Mouse (Mus musculus) neural tube, embryonic 13.5 days (tissue): ENCODE results near the gene Tmem131. TPM values are rescaled to one million over a fixed set of nuclear protein-coding genes. Genes with fewer than 3 reads are reported as not detected.

Source experiments
- ATAC-seq: fragments of 200-750 bp; cut with Nextera tagmentation; 2 replicates; pipeline ENCODE4 v1.8.0; 2017; ENCODE audit warnings: low read depth, mild to moderate bottlenecking, moderate TSS enrichment, moderate library complexity
- H3K27ac ChIP-seq: fragments of 300-500 bp; sonication (generic); replicated peaks from 2 replicates; pipeline ENCODE4 v1.5.1; 2015; ENCODE audit warnings: moderate library complexity, mild to moderate bottlenecking, inconsistent platforms
- H3K27me3 ChIP-seq: fragments of 300-500 bp; sonication (generic); 2 replicates; pipeline ENCODE4 v1.6.1; 2015; ENCODE audit warnings: mild to moderate bottlenecking, inconsistent platforms
- H3K36me3 ChIP-seq: fragments of 300-500 bp; sonication (generic); 2 replicates; pipeline ENCODE4 v1.6.1; 2015; ENCODE audit warnings: mild to moderate bottlenecking, inconsistent platforms
- H3K4me1 ChIP-seq: fragments of 300-500 bp; sonication (generic); replicated peaks from 2 replicates; pipeline ENCODE4 v1.6.1; 2015; ENCODE audit warnings: inconsistent platforms
- H3K4me2 ChIP-seq: fragments of 300-500 bp; sonication (generic); 2 replicates; pipeline ENCODE4 v1.6.1; 2015; ENCODE audit warnings: inconsistent platforms, mild to moderate bottlenecking, moderate library complexity
- H3K4me3 ChIP-seq: fragments of 300-500 bp; sonication (generic); 2 replicates; pipeline ENCODE4 v1.5.1; 2015; ENCODE audit warnings: mild to moderate bottlenecking, inconsistent platforms
- H3K9ac ChIP-seq: fragments of 300-500 bp; sonication (generic); 2 replicates; pipeline ENCODE4 v1.6.1; 2015; ENCODE audit warnings: moderate library complexity, mild to moderate bottlenecking, inconsistent platforms
- H3K9me3 ChIP-seq: fragments of 300-500 bp; sonication (generic); 2 replicates; pipeline ENCODE4 v1.6.1; 2016; ENCODE audit warnings: inconsistent platforms
- WGBS: fragments of 180-500 bp; shearing (Covaris S2); methylation state at CpG from one replicate; pipeline ENCODE4 v1.1.7; 2015; 5-methylcytosine and 5-hydroxymethylcytosine counted together
- polyA plus RNA-seq: library from polyadenylated mRNA; unstranded; fragments of >200 nt; fragmentation: Nextera tagmentation; extraction: Ambion mirVana; gene quantifications from 2 replicates; pipeline ENCODE4 v1.2.1, GENCODE M21; 2015

The Tmem131 gene
- polyA plus RNA-seq, 1 experiment from 2014 or later: 11.6 TPM

DNA sequence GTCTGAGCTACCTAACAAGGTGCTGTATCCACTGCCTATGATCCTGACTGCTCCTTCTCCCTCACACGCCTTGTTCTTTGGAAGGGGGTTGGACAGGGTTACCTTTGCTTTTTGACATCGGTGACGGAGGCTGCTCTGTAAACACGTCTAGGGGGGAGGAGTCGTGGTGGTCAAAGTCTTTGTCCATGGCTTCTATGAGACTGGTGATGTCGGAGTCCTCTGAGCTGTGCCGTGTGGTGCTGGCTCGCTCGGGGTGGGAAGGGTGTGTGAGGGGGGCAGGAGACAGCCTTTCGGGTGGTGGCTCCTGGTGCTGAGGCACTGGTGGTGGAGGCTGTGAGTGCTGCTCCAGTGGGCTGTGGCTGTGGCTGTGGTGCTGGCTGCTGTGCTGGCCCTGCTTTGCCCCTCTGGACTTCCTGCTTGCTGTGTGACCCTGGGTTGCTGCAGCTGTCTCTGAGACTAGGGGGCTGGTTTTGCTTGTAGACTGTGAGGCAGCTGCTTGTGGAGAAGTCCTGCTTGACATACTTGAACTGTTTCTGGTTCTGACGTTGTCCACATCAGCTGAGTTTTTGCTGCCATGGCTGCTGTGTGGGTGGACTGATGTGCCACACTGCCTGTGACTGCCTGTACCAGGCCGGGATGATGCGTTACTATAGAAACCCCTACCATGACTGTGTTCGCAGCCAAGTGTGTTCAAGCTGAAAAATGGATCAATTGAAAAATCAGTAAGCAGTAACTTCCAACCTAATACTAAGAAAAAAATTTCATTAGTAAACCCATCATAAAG, 135.5 kb downstream of the Tmem131 start:
- whole genome bisulfite sequencing: 94% methylated on average over 14 of the region's 14 CpGs
- Histone ChIP-seq H3K36me3 (peaks cover 95% of the 10 kb centered on the region), H3K4me1 (no peaks in the 10 kb centered on the region), H3K27me3 (no peaks in the 10 kb centered on the region), H3K9ac (no peak overlapping the region), H3K27ac (no peak overlapping the region), H3K4me3 (no peak overlapping the region), H3K4me2 (no peak overlapping the region), H3K9me3 (no peaks in the 10 kb centered on the region)
- ATAC-seq: no peak

DNA sequence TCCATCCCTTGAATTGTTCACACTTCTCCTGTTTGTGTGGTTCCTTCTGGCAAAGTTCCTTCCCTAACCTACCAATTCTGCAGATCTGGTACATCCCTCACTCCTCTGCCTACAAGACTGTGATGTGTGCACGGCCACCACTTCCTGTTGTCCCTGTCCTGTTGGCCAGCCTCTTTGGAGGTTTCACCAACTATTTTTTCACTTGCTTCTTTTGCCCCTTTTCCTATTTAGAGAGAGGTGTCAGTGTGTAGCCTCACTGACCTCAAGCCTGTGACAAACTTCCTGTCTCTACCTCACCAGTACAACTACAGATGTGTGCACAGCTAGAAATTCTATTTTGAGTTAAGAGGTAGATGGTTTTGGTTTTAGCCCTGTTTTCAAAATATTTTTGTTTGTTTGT, 136.4 kb downstream of the Tmem131 start:
- Histone ChIP-seq H3K27ac (no peak overlapping the region), H3K4me1 (no peaks in the 10 kb centered on the region), H3K9ac (no peak overlapping the region), H3K9me3 (no peaks in the 10 kb centered on the region), H3K27me3 (no peaks in the 10 kb centered on the region), H3K4me2 (no peak overlapping the region), H3K36me3 (peaks cover 91% of the 10 kb centered on the region), H3K4me3 (no peak overlapping the region)
- WGBS: 97% methylated on average over 1 of the region's 1 CpGs
- no peak for ATAC-seq

DNA sequence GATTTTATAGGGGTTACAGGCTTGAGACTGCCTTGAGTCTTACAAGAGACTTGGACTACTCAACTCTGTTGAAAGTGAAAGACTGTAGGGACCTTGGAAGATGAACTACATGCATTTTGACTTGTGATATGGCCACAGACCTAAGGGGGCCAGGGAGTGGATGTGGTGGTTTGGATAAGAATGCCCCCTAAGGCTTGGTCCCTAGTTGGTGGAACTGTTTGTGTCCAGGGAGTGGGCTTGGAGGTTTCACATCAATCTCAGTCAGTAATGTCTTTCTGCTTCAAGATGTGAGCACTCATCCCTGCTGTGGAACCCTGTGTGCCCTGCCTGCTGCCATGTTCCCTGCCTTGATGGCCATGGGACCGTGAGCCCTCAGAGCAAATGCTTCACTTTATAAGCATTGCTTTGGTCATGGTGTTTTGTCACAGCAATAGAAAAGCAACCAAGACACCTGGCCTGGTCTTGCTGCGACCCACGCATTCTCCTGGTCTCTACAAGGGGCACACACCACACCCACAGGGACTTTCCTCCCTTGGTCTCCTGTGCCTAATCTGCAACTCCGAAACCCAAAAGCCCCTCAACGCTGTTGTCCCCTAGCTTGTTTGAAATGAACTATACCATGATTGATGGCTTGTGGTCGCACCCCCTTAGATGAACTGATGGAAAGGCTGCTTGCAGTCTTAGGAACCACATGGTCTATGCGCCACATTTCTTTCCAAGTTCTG, 137.1 kb downstream of the Tmem131 start:
- 97% methylated on average over 7 of the region's 7 CpGs for WGBS
- Histone ChIP-seq H3K27ac (no peak overlapping the region), H3K9me3 (no peaks in the 10 kb centered on the region), H3K4me2 (no peak overlapping the region), H3K9ac (no peak overlapping the region), H3K27me3 (no peaks in the 10 kb centered on the region), H3K4me1 (no peaks in the 10 kb centered on the region), H3K4me3 (no peak overlapping the region), H3K36me3 (peaks cover 91% of the 10 kb centered on the region)
- ATAC-seq: no peak

DNA sequence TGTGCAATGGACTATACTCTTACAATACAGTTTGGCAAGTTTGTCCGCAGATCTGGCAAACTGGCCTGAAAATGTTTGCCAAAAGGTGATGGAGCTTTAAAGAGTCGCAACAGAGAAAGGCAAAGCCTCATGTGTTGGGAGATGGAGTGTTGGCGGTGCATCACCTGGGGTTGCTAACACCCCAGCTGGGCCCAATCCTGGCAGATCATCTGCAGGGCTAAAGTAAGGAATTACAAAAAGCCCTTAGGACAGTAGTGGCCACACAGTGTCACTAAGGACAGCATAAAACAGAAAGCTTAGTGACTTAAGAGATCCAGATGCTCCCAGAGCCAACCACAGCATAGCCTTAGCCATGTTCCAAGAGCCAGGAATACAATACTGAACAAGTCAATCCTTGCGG, 138.6 kb downstream of the Tmem131 start:
- Histone ChIP-seq H3K9ac (no peak overlapping the region), H3K27ac (no peak overlapping the region), H3K27me3 (no peaks in the 10 kb centered on the region), H3K9me3 (no peaks in the 10 kb centered on the region), H3K4me1 (no peaks in the 10 kb centered on the region), H3K4me2 (no peak overlapping the region), H3K36me3 (peaks cover 85% of the 10 kb centered on the region), H3K4me3 (no peak overlapping the region)
- ATAC-seq: no peak
- WGBS: 98% methylated on average over 4 of the region's 4 CpGs

DNA sequence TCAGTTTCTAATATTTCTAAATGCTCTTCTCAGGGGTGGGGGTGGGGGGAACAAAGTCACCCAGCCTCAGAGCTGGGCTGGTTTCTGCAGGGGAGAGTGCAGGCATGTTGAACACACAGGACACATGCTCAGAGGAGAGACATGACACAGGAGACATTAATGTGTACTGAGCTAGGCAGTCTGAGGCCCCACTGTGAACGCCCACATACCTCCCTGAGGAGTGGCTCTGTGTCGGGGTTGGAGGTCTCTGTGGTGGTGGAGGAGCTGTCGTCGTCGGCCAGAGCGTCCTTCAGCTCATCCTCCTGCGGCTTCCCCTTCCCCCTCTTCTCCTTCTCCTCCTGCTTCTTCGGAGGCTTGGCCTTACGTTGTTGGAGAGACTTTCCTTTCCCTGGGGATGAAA, 139.2 kb downstream of the Tmem131 start:
- Histone ChIP-seq H3K4me1 (no peaks in the 10 kb centered on the region), H3K27me3 (no peaks in the 10 kb centered on the region), H3K4me3 (no peak overlapping the region), H3K4me2 (no peak overlapping the region), H3K27ac (no peak overlapping the region), H3K9ac (no peak overlapping the region), H3K36me3 (peaks cover 85% of the 10 kb centered on the region), H3K9me3 (no peaks in the 10 kb centered on the region)
- 74% methylated on average over 9 of the region's 9 CpGs for WGBS
- no peak for ATAC-seq

DNA sequence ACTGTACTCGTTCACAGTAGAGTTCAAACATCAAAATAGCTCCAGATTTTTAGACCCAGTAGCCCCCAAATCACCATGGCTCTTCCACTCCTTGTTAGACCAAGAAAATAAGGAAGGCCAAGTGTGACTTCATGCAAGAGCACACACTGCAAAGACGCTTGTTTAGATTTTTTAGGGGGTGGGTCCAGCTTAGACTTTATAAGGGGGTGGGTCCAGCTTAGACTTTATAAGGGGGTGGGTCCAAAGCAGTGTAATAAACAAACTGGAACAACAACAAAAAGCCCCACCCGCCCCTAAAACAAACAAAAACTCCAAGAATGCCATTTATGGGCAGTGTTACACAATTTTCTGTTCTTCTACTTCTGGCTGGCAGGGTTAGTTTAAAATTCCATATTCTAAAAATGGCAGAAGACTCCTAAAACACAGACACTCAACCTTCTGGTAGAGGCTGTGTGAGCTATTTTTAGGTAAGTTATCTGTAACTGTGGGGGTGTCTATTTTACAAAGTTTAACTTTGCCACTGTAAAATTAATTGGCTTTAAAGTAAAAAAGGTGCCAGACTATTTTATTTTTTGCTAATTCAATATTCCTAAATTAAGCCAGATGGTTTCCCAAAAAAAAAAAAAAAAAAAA, 143.0 kb downstream of the Tmem131 start:
- ATAC-seq: no peak
- H3K36me3 ChIP-seq: peaks cover 87% of the 10 kb centered on the region

DNA sequence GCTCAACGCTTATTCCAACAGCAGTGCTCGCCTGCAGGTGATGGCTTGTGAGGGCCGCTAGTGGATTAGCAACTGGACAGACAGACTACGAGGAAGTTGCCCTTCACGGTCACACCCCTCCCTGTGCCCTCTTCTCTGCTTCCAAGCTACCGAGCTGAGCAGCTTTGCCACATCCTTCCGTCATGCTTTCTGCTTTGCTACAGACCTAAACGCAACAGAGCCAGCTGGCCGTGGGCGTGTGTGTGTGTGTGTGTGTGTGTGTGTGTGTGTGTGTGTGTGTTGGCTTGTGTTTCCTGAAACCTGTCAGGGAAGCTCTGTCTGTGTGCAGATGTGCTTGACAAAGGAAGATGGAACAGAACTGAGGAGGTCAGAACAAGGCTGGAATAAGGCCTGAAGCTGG, 146.0 kb downstream of the Tmem131 start:
- no peak overlapping the region for H3K4me2 ChIP-seq
- H3K27me3 ChIP-seq: no peaks in the 10 kb centered on the region
- no peak overlapping the region for H3K9ac ChIP-seq
- no peaks in the 10 kb centered on the region for H3K9me3 ChIP-seq
- H3K4me1 ChIP-seq: no peaks in the 10 kb centered on the region
- WGBS: 94% methylated on average over 10 of the region's 10 CpGs
- H3K36me3 ChIP-seq: peaks cover 93% of the 10 kb centered on the region
- no peak overlapping the region for H3K27ac ChIP-seq
- no peak for ATAC-seq
- H3K4me3 ChIP-seq: no peak overlapping the region

More for the DNA sequence above, 143.0 kb downstream of the Tmem131 start:
- 88% methylated on average over 3 of the region's 3 CpGs for WGBS
- Histone ChIP-seq H3K9ac (no peak overlapping the region), H3K4me3 (no peak overlapping the region), H3K9me3 (no peaks in the 10 kb centered on the region), H3K27me3 (no peaks in the 10 kb centered on the region), H3K27ac (no peak overlapping the region), H3K4me2 (no peak overlapping the region), H3K4me1 (no peaks in the 10 kb centered on the region)

DNA sequence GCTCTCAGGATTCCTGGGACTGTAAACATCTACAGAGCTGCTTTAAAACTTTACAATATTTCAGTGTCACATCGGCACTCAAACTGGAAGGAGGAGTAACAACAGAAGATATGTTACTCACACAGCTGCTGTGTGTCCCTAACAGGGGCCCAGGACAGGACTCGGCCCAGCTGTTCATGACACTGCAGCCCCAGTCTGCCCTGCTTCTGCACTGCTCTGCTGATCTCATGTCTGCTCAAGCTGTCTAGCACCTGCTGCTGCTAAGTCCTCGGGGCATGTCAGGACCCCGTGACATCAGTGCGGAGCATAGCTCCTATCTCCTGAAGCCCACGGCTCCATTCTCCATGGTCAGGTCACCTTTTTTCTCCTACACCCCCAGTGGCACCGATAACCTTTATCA, 146.8 kb downstream of the Tmem131 start:
- Histone ChIP-seq H3K4me2 (no peak overlapping the region), H3K4me1 (no peaks in the 10 kb centered on the region), H3K27ac (no peak overlapping the region), H3K4me3 (no peak overlapping the region), H3K9me3 (no peaks in the 10 kb centered on the region), H3K27me3 (no peaks in the 10 kb centered on the region), H3K36me3 (peaks cover 92% of the 10 kb centered on the region), H3K9ac (no peak overlapping the region)
- ATAC-seq: no peak
- WGBS: 92% methylated on average over 7 of the region's 7 CpGs

DNA sequence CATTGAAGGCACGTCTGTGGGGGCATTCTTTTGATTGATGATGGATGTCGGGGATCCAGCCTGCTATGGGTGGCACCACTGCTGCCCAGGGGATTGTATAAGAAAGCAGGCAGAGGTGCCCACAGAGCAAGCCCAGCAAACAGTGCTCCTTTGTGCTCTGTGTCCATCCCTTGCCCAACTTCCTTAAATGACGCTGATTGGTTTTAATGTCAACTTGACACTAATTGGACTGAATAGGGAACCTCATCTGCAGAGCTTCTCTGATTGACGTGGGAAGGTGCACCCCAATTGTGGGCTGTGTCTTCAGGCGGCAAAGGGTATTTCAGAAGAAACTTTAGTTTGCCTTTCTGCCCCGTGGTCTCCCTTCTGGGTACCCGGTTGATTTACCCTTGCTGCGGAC, 154.1 kb downstream of the Tmem131 start:
- no peak overlapping the region for H3K4me3 ChIP-seq
- 77% methylated on average over 8 of the region's 8 CpGs for WGBS
- H3K27ac ChIP-seq: no peak overlapping the region
- peaks cover 38% of the 10 kb centered on the region for H3K36me3 ChIP-seq
- H3K9ac ChIP-seq: no peak overlapping the region
- no peaks in the 10 kb centered on the region for H3K27me3 ChIP-seq
- H3K4me1 ChIP-seq: peaks cover 13% of the 10 kb centered on the region; the same call in 1 of the 2 replicates
- H3K4me2 ChIP-seq: no peak overlapping the region
- H3K9me3 ChIP-seq: no peaks in the 10 kb centered on the region
- ATAC-seq: no peak

DNA sequence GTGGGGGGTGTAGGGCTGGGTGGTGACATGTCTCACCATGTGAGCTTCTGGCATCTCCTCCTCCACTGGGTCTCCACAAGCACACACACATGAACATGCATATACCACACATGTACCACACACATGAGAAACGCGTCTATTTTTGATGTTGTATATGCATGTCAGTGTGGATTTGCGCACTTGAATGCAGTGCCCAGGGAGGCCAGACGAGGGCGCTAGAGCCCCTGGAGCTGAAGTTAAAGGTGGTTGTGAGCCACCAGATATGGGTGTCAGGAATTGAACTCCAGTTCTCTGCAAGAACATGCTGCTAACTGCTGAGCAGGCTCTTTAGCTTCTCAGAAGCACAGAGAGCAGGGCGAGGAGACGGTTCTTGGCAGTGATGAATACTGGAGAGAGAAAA, 157.1 kb downstream of the Tmem131 start:
- H3K36me3 ChIP-seq: peaks cover 9% of the 10 kb centered on the region
- no peaks in the 10 kb centered on the region for H3K27me3 ChIP-seq
- no peak overlapping the region for H3K9ac ChIP-seq
- H3K4me3 ChIP-seq: no peak overlapping the region
- ATAC-seq: no peak
- no peak overlapping the region for H3K4me2 ChIP-seq
- 94% methylated on average over 7 of the region's 7 CpGs for WGBS
- H3K27ac ChIP-seq: no peak overlapping the region
- no peaks in the 10 kb centered on the region for H3K9me3 ChIP-seq
- peaks cover 13% of the 10 kb centered on the region; the same call in 1 of the 2 replicates for H3K4me1 ChIP-seq

DNA sequence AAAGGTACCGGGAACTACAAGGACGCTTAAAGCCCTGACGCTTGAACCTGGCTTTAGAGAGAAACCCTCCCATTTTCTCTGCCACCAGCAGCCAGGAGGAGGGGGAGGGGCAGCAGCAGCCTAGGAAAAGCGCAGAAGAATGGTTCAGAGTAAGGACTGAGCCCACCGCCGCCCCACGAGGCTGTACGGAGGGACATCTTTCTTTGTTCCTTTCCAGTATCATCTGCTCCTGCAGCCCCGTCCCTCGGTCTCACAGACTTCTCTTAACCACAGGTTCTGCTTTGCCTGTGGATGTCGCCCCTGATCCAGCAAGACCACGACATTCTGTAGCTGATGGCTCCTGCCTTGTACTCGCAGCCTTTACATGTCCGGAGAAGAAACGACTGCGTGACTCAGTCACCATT, 158.2 kb downstream of the Tmem131 start:
- Histone ChIP-seq H3K9me3 (no peaks in the 10 kb centered on the region), H3K4me1 (peaks cover 13% of the 10 kb centered on the region; the same call in 1 of the 2 replicates), H3K4me3 (peak overlapping the region; percentile 45), H3K27ac (peak overlapping the region; percentile 81), H3K9ac (peak overlapping the region; percentile 76), H3K27me3 (no peaks in the 10 kb centered on the region), H3K4me2 (peak overlapping the region; percentile 89), H3K36me3 (no peaks in the 10 kb centered on the region)
- 2% methylated on average over 16 of the region's 16 CpGs for WGBS
- peak; percentile 76 for ATAC-seq
